Mouse (Mus musculus) lung, adult 2 months (tissue): ENCODE results near the gene Ak1. TPM values are rescaled to one million over a fixed set of nuclear protein-coding genes. Genes with fewer than 3 reads are reported as not detected.
A peak's percentile ranks its signal among the peaks of the same experiment; 100 is the strongest.

Experiments used
- DNase-seq: peaks from one replicate; pipeline ENCODE4 v3.0.0; 2022
- H3K4me1 ChIP-seq: fragments of 200-500 bp; 2 replicates; pipeline ENCODE4 v1.6.1; 2011; ENCODE audit warnings: low read length; ENCODE audit not compliant: control insufficient read depth, insufficient read depth
- H3K4me3 ChIP-seq: fragments of 200-500 bp; replicated peaks from 2 replicates; pipeline ENCODE3; 2011; ENCODE audit warnings: low read depth, mild to moderate bottlenecking, control low read depth, low read length; ENCODE audit errors: extremely low read depth
- CTCF ChIP-seq: fragments of 200-500 bp; IDR thresholded peaks from 2 replicates; pipeline ENCODE4 v1.5.1; 2011; ENCODE audit warnings: mild to moderate bottlenecking, low read length, control low read depth; ENCODE audit not compliant: insufficient read depth
- POLR2A ChIP-seq: fragments of 200-500 bp; IDR thresholded peaks from 2 replicates; pipeline ENCODE4 v1.6.1; 2011; ENCODE audit warnings: low read depth, mild to moderate bottlenecking, control low read depth, low read length, borderline replicate concordance; ENCODE audit errors: extremely low read depth
- WGBS: fragments of 180-500 bp; shearing (Covaris S2); methylation state at CpG from one replicate; pipeline ENCODE4 v1.1.7; 2018; 5-methylcytosine and 5-hydroxymethylcytosine counted together
- polyA plus RNA-seq: library from polyadenylated mRNA; depleted of rRNA; stranded (reverse); fragments of >200 nt; gene quantifications from 2 replicates; pipeline ENCODE4 v1.2.3, GENCODE M21; 2012

Gene Ak1
- polyA plus RNA-seq, 1 experiment: 65.9 TPM

GRCm38 (mm10) chr2:32625212-32625872 is 3.8 kb downstream of the Ak1 start:
- peak overlapping the region; percentile 31 for H3K4me3 ChIP-seq
- DNase-seq: peak; percentile 65
- no peak; the same call in 1 of the 2 replicates for TF ChIP-seq POLR2A
- TF ChIP-seq CTCF: peak; percentile 19; the same call in 1 of the 2 replicates
- 11% methylated on average over 13 of the region's 13 CpGs for WGBS
- H3K4me1 ChIP-seq: peaks cover 36% of the 10 kb centered on the region

- DNase-seq: no peak
- H3K4me1 ChIP-seq: peaks cover 36% of the 10 kb centered on the region
- WGBS: 55% methylated on average over 5 of the region's 5 CpGs
- no peak for TF ChIP-seq CTCF
- no peak for TF ChIP-seq POLR2A
- H3K4me3 ChIP-seq: peak overlapping the region; percentile 17
Measured at GRCm38 (mm10) chr2:32625873-32626694, 4.5 kb downstream of the Ak1 start.

DNA sequence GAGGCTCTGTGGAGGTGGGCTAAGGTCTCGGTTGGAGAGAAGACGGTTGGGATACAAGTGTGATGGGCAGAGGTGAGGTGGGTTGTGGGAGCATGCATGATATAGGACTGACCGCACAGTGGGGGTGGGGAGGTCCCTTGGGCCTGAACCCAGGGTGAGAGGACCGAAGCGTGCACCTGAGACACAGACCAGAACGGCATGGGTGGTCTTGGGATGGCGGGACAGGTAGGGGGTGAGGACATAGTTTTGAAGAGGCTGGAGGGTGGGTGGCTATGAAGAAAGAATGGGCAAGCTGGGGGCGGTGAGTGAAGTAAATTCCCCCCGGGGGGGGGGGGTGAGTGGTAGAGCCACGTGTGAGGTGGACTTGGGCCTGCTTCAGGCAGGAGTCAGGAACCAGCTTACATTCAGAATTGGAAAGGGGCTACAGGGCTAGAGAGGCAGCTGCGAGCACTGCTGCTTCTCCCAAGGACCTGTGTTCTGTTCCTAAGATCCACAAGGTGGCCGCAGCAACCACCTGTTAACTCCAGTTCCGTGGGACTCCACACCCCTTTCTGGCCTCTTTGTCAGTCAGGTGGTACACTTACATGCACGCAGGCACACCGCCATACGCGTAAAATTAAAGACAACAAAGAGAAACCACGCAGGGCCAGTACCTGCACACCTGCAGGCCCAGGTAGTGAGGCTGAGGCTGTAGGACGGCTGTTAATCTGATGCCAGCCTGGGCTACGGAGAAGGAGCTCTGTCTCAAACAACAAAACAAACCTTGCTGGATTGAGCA is 5.9 kb downstream of the Ak1 start:
- H3K4me1 ChIP-seq: peaks cover 33% of the 10 kb centered on the region
- H3K4me3 ChIP-seq: no peak overlapping the region
- TF ChIP-seq CTCF (no peak), POLR2A (no peak)
- no peak for DNase-seq
- WGBS: 76% methylated on average over 20 of the region's 20 CpGs

DNA sequence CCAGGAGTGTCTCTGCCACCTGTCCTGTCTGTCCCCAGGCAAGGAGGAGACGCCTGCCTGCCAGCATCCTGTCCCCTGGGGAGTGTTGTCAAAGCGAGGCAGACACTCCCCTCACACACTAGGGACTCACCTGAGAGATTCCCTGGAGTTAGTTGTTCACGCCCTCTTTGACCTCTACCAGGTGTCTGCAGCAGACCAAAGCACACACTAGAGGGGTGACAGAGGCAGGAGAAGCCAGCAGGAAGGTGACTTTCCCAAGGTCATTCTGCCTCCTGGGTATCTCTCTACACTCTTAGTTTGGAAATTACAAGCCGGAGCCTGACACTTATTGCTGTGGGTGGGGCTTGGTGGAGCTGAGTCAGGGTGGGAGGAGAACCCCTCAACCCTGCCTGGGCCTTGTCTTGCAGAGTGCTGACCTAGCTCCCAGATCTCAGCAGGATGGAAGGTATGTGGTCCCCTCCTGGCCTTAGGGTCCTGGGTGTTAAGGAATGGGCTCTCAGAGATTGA is 6.5 kb downstream of the Ak1 start:
- Histone ChIP-seq H3K4me3 (peak overlapping the region; percentile 32), H3K4me1 (peaks cover 33% of the 10 kb centered on the region)
- TF ChIP-seq CTCF (no peak), POLR2A (no peak)
- 68% methylated on average over 4 of the region's 4 CpGs for WGBS
- DNase-seq: no peak

DNA sequence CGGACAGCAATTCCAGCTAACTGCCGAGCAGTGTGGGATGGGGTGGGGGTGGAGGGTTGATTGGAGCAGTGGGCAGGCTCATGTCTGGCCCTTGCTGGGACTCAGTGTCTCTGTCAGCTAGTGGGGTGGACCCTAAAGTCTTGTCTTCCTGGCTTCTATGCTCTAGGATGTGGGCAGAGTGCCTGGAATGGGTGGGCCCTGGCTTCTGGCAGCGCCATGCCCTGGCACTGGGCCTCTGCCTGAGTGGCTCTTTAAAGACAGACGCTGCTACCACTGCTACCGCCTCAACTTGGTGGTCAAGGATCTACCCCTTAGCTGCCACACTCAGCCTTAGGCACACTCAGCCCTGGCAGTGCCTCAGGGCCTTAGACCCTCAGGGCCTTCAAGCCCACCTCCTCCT is 7.2 kb downstream of the Ak1 start:
- DNase-seq: peak; percentile 83
- WGBS: 12% methylated on average over 5 of the region's 5 CpGs
- TF ChIP-seq POLR2A: peak; percentile 38; the same call in 1 of the 2 replicates
- TF ChIP-seq CTCF: no peak
- Histone ChIP-seq H3K4me1 (peaks cover 37% of the 10 kb centered on the region), H3K4me3 (peak overlapping the region; percentile 23)

- no peak overlapping the region for H3K4me3 ChIP-seq
- DNase-seq: peak; percentile 54
- no peak for TF ChIP-seq CTCF
- TF ChIP-seq POLR2A: no peak
- peaks cover 40% of the 10 kb centered on the region for H3K4me1 ChIP-seq
- WGBS: 62% methylated on average over 9 of the region's 9 CpGs
Measured at GRCm38 (mm10) chr2:32629276-32629976, 7.9 kb downstream of the Ak1 start.

- no peak for DNase-seq
- WGBS: 87% methylated on average over 9 of the region's 9 CpGs
- H3K4me3 ChIP-seq: no peak overlapping the region
- TF ChIP-seq POLR2A (no peak), CTCF (no peak)
- peaks cover 38% of the 10 kb centered on the region for H3K4me1 ChIP-seq
Measured at GRCm38 (mm10) chr2:32630036-32630435, 8.5 kb downstream of the Ak1 start.

GRCm38 (mm10) chr2:32631046-32631445 is 9.5 kb downstream of the Ak1 start:
- Histone ChIP-seq H3K4me3 (no peak overlapping the region), H3K4me1 (peaks cover 36% of the 10 kb centered on the region)
- WGBS: 89% methylated on average over 10 of the region's 10 CpGs
- no peak for DNase-seq
- TF ChIP-seq POLR2A: no peak
- no peak for TF ChIP-seq CTCF

DNA sequence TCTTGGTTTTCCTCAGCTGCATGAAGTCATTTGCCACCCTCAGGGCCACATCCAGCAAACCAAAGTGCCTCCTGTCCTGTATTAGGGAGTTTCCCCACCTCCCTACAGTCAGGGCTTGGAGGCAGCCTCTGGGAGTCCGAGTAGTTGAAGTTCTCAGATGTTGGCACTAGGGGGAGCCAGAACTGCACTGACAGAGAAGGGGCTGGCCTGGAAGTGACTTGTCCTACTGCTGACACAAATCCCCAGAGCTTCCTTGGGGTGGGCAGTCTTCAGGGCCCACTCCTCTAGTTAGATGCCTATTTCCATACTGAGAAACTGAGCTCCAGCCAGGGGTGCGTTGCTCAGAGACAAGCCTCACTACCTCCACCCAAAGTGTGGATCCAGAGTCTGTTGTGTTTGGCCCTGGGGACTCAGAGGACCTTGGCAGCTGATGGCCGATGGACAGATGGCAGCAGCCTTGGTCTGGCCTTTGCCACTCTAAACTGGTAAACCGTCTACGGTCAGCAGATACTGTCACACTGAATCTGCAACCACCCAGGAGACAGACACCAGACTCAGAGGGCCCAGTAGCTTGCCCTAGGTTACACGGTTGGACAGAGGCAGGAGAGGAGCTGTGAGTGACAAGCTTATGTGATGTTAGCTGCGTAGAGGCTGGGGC is 10.3 kb downstream of the Ak1 start:
- Histone ChIP-seq H3K4me3 (no peak overlapping the region), H3K4me1 (peaks cover 39% of the 10 kb centered on the region)
- DNase-seq: peak; percentile 79
- TF ChIP-seq POLR2A (no peak), CTCF (peak; percentile 94)
- 39% methylated on average over 7 of the region's 7 CpGs for WGBS
